Mouse (Mus musculus) intestine, embryonic 16.5 days (tissue): ENCODE measurements around the gene Pkd2l1. TPM values are rescaled to one million over a fixed set of nuclear protein-coding genes. Genes with fewer than 3 reads are reported as not detected.

Source experiments
- ATAC-seq: fragments of 200-750 bp; cut with Nextera tagmentation; 2 replicates; pipeline ENCODE4 v1.8.0; 2017; ENCODE audit warnings: moderate TSS enrichment, moderate library complexity
- H3K27ac ChIP-seq: fragments of 300-500 bp; sonication (generic); 2 replicates; pipeline ENCODE4 v1.5.1; 2014; ENCODE audit warnings: mild to moderate bottlenecking, low read length
- H3K27me3 ChIP-seq: fragments of 300-500 bp; sonication (generic); replicated peaks from 2 replicates; pipeline ENCODE4 v1.6.1; 2014; ENCODE audit warnings: low read length, control low read depth, mixed read lengths; ENCODE audit not compliant: control insufficient read depth, insufficient read depth
- H3K36me3 ChIP-seq: fragments of 300-500 bp; sonication (generic); 2 replicates; pipeline ENCODE4 v1.6.1; 2014; ENCODE audit warnings: low read length, control low read depth; ENCODE audit not compliant: control insufficient read depth, insufficient read depth
- H3K4me1 ChIP-seq: fragments of 300-500 bp; sonication (generic); 2 replicates; pipeline ENCODE4 v1.6.1; 2014; ENCODE audit warnings: low read length, control low read depth, mixed read lengths; ENCODE audit not compliant: control insufficient read depth, insufficient read depth
- H3K4me2 ChIP-seq: fragments of 300-500 bp; sonication (generic); 2 replicates; pipeline ENCODE4 v1.6.1; 2014; ENCODE audit warnings: low read depth, low read length, control low read depth
- H3K4me3 ChIP-seq: fragments of 300-500 bp; sonication (generic); 2 replicates; pipeline ENCODE4 v1.5.1; 2014; ENCODE audit warnings: mild to moderate bottlenecking, low read length
- H3K9ac ChIP-seq: fragments of 300-500 bp; sonication (generic); 2 replicates; pipeline ENCODE4 v1.6.1; 2014; ENCODE audit warnings: low read depth, low read length
- H3K9me3 ChIP-seq: fragments of 300-500 bp; sonication (generic); 2 replicates; pipeline ENCODE4 v1.6.1; 2016; ENCODE audit warnings: low read length, control low read depth; ENCODE audit not compliant: control insufficient read depth
- WGBS: fragments of 180-500 bp; shearing (Covaris S2); extraction: QIAGEN DNeasy Blood & Tissue Kit; methylation state at CpG from one replicate; pipeline ENCODE4 v1.1.7; 2014; 5-methylcytosine and 5-hydroxymethylcytosine counted together
- polyA plus RNA-seq: library from polyadenylated mRNA; unstranded; fragments of >200 nt; fragmentation: Nextera tagmentation; extraction: Ambion mirVana; gene quantifications from 2 replicates; pipeline ENCODE4 v1.2.1, GENCODE M21; 2015

The Pkd2l1 gene
- polyA plus RNA-seq, 1 experiment from 2014 or later: not detected

DNA sequence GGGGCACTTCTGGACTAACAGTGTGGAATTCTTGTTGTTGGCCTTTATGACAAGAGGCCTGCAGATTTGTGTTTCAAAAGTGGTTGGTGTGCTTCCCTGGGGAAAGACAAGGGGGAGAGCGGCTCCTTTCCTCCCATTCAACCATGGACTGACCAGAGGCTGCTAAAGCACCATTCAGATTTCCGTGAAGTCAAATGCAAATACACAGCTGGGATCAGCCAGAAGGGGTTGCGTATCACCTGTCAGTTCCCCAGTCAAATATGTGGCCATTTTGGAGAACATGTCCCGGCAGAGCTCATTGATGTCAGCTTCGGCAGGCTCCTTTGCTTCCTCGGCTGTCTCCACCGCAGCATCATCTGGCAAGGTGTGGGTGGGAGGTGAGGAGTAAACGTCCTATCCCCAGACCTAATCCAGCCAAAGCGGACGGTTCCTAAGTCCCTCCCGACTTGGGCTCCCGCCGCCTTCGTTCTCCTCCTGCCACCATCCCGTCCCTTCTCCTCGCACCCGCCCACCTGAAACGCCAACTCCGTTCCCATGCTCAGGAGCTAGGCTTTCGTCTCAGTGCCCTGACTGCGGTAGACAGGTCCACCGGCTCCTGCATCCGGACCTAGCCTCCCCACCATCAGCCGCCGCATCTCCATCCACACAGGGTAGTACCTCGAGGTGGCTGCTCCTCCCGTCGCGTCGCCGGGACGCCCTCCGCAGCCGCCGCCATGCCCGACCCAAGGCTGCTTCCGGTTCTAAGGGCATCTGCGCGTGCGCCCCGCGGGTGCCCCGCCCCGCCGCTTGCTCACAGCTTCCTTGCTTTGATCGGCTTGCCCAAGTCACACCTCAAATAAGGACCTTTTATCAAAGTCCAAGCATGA is 46.3 kb downstream of the Pkd2l1 start, which contains the start of gene Bloc1s2:
Gene Bloc1s2 (minus strand): TSS at position 745 of the 866 bp plus-strand sequence.
- peaks cover 6% of the 10 kb centered on the region; the same call in 1 of the 2 replicates for H3K36me3 ChIP-seq
- peak within 1 kb of the TSS; percentile 80 for H3K4me2 ChIP-seq
- peak within 1 kb of the TSS; percentile 70 for H3K4me3 ChIP-seq
- peak within 1 kb of the TSS; percentile 75 for H3K9ac ChIP-seq
- ATAC-seq: peak; percentile 96
- no peak within 1 kb of the TSS for H3K27ac ChIP-seq
- WGBS: 2% methylated on average over 46 of the region's 46 CpGs
- H3K9me3 ChIP-seq: no peaks in the 10 kb centered on the region
- H3K4me1 ChIP-seq: peaks cover 7% of the 10 kb centered on the region
- H3K27me3 ChIP-seq: no peaks in the 10 kb centered on the region

DNA sequence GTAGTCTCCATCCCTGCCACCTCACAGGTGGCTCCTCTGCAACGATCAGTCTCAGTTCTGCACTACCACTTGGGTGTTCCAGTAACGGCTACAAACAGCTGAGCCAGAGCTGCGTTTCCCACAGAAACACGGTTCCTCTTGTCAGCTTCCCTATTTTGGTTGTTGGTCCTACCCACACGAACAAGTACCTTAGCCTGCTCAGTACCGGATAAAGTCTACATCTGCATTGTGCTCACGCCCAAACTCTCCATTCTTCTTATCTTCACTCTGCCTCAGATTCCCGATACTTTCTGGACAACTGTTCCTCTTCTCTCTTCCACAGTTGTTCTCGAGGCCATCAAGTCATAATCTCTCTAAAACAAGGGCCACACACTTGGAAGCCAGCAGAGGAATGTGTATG is 47.9 kb downstream of the Pkd2l1 start:
- Histone ChIP-seq H3K9me3 (no peaks in the 10 kb centered on the region), H3K27me3 (no peaks in the 10 kb centered on the region), H3K4me1 (peaks cover 7% of the 10 kb centered on the region), H3K4me2 (no peak overlapping the region), H3K27ac (no peak overlapping the region), H3K9ac (no peak overlapping the region), H3K36me3 (peaks cover 6% of the 10 kb centered on the region; the same call in 1 of the 2 replicates), H3K4me3 (no peak overlapping the region)
- 83% methylated on average over 9 of the region's 9 CpGs for WGBS
- no peak for ATAC-seq

DNA sequence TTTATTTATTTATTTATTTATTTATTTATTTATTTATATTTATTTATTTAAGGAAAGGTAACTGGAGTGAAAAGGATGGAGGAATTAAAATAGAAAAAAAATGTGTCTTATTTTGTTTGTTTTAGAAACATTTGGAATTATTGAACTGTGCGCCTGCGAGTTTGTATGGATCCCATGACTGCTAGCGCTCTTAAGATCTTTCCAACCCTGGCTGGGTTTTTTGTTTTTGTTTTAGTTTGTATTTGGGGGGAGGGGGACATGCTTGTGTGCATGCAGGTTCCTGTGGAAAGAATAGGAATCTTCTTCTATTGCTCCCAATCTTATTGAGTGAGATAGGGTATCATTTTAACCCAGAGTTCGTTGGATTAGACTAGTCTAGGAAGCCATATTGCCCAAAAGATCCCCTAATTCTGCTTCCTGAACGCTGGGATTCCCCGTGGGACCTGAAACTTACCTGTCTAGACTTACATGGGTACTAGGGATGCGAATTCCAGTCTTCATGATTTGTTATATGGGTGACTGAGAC is 56.2 kb downstream of the Pkd2l1 start:
- Histone ChIP-seq H3K27ac (no peak overlapping the region), H3K36me3 (peaks cover 8% of the 10 kb centered on the region), H3K4me3 (peak overlapping the region; percentile 35), H3K9ac (peak overlapping the region; percentile 44; the same call in 1 of the 2 replicates), H3K27me3 (no peaks in the 10 kb centered on the region), H3K4me1 (peaks cover 8% of the 10 kb centered on the region), H3K4me2 (peak overlapping the region; percentile 49), H3K9me3 (no peaks in the 10 kb centered on the region)
- peak; percentile 27 for ATAC-seq
- WGBS: 27% methylated on average over 7 of the region's 7 CpGs

DNA sequence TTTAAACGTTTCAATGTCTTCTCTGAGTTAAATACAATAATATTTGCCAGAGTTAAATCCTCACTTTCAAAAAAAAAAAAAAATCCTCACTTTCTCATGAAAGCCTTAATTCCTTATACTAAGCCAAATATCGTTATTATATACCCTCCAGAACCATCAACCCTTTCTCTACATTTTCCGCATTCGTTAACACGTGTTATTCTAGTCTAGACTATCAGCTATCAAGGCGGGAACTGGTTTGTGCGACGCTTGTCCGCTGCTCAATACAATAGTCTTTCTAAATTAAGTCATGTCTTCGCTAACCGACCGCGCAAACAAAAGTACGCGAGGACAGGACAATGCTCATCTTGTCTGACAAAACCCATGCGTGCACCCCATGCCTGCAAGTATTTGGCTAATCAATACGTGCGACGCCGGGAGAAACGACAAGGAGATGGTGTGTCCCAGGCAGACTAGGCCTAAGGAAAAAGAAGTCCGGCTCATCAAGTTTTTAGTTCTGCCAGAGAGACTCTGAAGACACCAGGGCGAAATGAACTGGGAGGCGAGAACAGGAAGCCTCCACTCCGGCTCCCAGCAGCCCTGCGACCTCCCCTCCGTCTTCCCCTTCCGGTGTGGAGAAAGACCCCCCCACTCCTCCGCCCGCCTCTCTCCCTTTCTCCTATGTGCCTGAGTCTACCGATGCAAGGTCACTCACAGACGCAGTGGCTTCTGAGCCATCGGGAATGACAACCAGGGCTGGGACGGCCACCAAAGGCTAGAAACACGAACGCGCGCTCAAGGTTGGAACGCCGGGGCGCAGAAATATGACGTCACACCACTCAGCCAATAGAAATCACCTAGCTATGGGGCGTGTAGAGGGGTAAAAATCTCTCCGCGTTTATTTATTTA is 56.9 kb downstream of the Pkd2l1 start, which contains the start of gene Cwf19l1:
Gene Cwf19l1 (minus strand): TSS at position 805 of the 888 bp plus-strand sequence.
- WGBS: under 1% methylated on average over 45 of the region's 45 CpGs
- H3K27ac ChIP-seq: peak within 1 kb of the TSS; percentile 86
- H3K27me3 ChIP-seq: no peaks in the 10 kb centered on the region
- H3K4me3 ChIP-seq: peak within 1 kb of the TSS; percentile 59
- H3K9ac ChIP-seq: peak within 1 kb of the TSS; percentile 75
- H3K4me1 ChIP-seq: peaks cover 8% of the 10 kb centered on the region
- H3K4me2 ChIP-seq: peak within 1 kb of the TSS; percentile 65
- peaks cover 8% of the 10 kb centered on the region for H3K36me3 ChIP-seq
- H3K9me3 ChIP-seq: no peaks in the 10 kb centered on the region
- peak; percentile 94 for ATAC-seq

DNA sequence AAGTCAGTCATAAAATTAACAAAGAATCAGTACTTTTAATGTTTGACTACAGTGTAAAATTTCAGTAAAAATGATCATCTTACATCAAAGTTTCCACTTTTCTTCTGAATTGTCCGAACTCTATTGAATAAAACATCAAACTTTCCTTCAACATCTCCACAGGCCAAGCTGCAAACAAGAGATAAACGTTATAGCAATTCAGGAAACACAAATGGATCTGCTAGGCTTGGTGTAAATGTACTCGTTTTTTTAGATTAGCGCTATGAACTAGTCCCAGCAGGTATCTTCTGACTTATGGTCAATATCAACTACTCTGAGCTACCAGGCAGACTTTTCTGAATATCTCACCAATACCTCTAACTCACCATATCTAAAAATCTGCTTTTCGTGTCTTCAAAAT is 59.3 kb downstream of the Pkd2l1 start:
- Histone ChIP-seq H3K27ac (no peak overlapping the region), H3K9ac (no peak overlapping the region), H3K4me2 (no peak overlapping the region), H3K36me3 (peaks cover 7% of the 10 kb centered on the region; the same call in 1 of the 2 replicates), H3K9me3 (no peaks in the 10 kb centered on the region), H3K4me1 (peaks cover 8% of the 10 kb centered on the region), H3K27me3 (no peaks in the 10 kb centered on the region), H3K4me3 (no peak overlapping the region)
- no peak for ATAC-seq
- WGBS: 90% methylated on average over 5 of the region's 5 CpGs

DNA sequence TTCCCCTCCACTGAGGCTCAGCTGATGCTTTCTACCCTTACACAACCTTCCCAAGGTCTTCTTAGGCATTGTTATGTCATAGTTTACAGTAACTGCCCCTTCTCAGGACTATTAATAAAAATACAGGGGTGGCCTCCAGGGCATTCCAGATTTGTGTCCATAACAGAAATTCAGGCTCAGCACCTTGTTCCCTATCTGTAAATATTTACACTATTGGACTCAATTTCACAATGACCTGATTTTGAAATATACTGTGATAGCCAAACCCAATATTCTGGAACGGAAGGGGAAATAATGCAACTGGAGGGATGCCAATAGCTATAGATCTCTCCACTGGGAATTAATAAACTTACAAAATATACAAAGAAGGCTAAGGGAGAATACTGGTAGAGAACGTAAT is 63.7 kb downstream of the Pkd2l1 start:
- no peaks in the 10 kb centered on the region for H3K4me1 ChIP-seq
- H3K27me3 ChIP-seq: no peaks in the 10 kb centered on the region
- no peak overlapping the region for H3K9ac ChIP-seq
- H3K36me3 ChIP-seq: peaks cover 18% of the 10 kb centered on the region
- H3K27ac ChIP-seq: peak overlapping the region; percentile 25; the same call in 1 of the 2 replicates
- H3K4me3 ChIP-seq: no peak overlapping the region
- H3K9me3 ChIP-seq: no peaks in the 10 kb centered on the region
- no peak overlapping the region for H3K4me2 ChIP-seq
- ATAC-seq: no peak
- WGBS: 76% methylated on average over 2 of the region's 2 CpGs

DNA sequence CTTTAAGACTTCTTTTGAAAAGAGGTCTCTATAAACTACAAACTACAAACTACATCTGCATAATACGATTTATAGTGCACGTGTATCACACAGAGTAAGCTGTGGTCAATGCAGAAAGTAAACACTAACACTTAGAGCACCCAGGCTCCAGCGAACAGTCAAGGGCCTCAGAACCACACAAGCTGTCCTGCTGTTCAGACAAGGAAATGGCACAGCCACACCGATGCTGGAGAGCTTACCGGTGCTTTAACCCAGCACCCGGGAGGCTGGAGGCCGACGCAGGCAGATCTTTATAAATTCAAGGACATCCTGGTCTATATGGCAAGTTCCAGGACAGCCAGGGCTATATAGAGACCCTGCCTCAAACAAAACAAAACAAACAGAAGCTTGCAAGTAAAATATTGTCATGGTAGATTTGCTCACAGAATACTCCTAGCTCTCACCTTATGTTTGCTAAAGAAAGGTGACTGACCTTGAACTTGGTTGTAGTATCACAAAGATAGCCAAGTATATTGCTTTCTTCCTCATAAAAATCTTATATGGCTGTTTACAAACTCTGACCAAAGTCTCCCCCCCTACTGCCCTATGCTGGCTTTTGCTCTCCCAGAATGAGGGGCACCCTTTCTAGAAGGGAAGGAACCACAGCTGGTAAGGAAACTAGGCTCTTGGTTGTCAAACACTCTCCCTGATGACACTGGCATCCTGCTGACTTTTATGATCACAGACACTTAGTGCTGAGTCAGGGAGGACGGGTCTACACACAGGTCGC is 64.3 kb downstream of the Pkd2l1 start:
- peaks cover 22% of the 10 kb centered on the region for H3K36me3 ChIP-seq
- no peaks in the 10 kb centered on the region for H3K27me3 ChIP-seq
- no peaks in the 10 kb centered on the region for H3K9me3 ChIP-seq
- 71% methylated on average over 10 of the region's 10 CpGs for WGBS
- H3K27ac ChIP-seq: peak overlapping the region; percentile 48; the same call in 1 of the 2 replicates
- ATAC-seq: peak; percentile 82
- no peak overlapping the region for H3K4me2 ChIP-seq
- no peaks in the 10 kb centered on the region for H3K4me1 ChIP-seq
- H3K9ac ChIP-seq: no peak overlapping the region
- H3K4me3 ChIP-seq: no peak overlapping the region

DNA sequence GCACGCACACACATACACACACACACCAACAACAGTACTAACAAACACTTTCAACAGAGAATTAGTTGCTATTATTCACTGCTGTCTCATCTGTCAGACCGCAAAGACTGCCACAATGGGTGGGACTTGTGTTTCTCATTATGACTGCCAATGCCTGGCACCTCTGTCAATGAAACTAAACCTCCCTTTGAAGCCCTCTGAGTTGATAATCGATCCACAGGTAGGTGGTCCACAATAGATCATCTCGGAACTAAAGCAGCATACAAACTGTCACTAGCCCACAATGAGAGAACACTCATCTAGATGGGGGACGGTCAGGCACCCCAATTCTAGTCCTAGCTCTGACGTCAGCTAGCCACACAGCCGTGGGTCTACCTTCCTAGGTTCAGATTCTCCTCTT is 71.1 kb downstream of the Pkd2l1 start:
- H3K4me1 ChIP-seq: no peaks in the 10 kb centered on the region
- 92% methylated on average over 7 of the region's 7 CpGs for WGBS
- H3K36me3 ChIP-seq: peaks cover 21% of the 10 kb centered on the region
- no peak for ATAC-seq
- no peak overlapping the region for H3K27ac ChIP-seq
- no peak overlapping the region for H3K9ac ChIP-seq
- no peaks in the 10 kb centered on the region for H3K27me3 ChIP-seq
- no peaks in the 10 kb centered on the region for H3K9me3 ChIP-seq
- H3K4me3 ChIP-seq: no peak overlapping the region
- no peak overlapping the region for H3K4me2 ChIP-seq
